Mouse (Mus musculus): Measurements from ENCODE around the gene Fam131a. TPM values are rescaled to one million over a fixed set of nuclear protein-coding genes. Genes with fewer than 3 reads are reported as not detected.
A peak's percentile ranks its signal among the peaks of the same experiment; 100 is the strongest.

Fam131a gene
- polyA plus RNA-seq, 1 experiment from 2014 or later, result 8.7 TPM

GRCm38 (mm10) chr16:20735651-20736050 is 42.6 kb downstream of the Fam131a start:
- ATAC-seq (replicated peaks; ENCODE audit: low FRiP score, low TSS enrichment, low read depth), result no peak
- DNase-seq (ENCODE audit: low spot score), result no peak
- no peaks in the 10 kb centered on the region for H3K9me3 ChIP-seq (ENCODE audit: control insufficient read depth, low read length)
- H3K4me1 ChIP-seq (replicated peaks; ENCODE audit: control insufficient read depth, insufficient read depth, low read length), result peaks cover 14% of the 10 kb centered on the region
- no peak overlapping the region for H3K4me2 ChIP-seq (ENCODE audit: low read length)
- no peak overlapping the region for H3K27ac ChIP-seq (ENCODE audit: low read depth)
- H3K36me3 ChIP-seq (ENCODE audit: control insufficient read depth, insufficient read depth, low read length), result no peaks in the 10 kb centered on the region
- H3K4me3 ChIP-seq (ENCODE audit: low read depth, low read length), result no peak overlapping the region
- 78% methylated on average over 5 of the region's 5 CpGs for WGBS
- H3K27me3 ChIP-seq (replicated peaks; ENCODE audit: control insufficient read depth, insufficient read depth, low read length), result peaks cover 22% of the 10 kb centered on the region
- no peak overlapping the region for H3K9ac ChIP-seq (ENCODE audit: low read length)

DNA sequence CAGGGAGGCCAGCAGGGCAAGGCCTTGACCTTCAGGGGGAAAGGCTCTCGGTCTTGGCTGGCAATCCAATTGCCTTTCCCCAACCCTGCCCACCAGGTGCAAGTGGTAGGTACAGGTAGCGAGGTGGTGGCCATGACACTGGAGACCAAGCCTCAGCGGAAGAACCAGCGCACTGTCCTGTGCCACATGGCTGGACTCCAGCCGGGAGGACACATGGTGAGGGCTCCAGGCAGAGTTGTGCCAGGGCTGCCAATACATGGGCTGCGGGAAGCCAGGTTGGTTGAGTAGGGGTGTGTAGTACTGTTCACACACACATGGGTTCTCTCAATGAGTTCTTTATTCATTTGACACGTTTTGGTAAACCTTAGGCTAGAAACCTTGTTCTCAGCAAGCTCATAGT is 43.1 kb downstream of the Fam131a start:
- no peak for DNase-seq (ENCODE audit: low spot score)
- no peak for ATAC-seq (replicated peaks; ENCODE audit: low FRiP score, low TSS enrichment, low read depth)
- no peak overlapping the region for H3K4me2 ChIP-seq (ENCODE audit: low read length)
- peaks cover 22% of the 10 kb centered on the region for H3K27me3 ChIP-seq (replicated peaks; ENCODE audit: control insufficient read depth, insufficient read depth, low read length)
- H3K9me3 ChIP-seq (ENCODE audit: control insufficient read depth, low read length), result no peaks in the 10 kb centered on the region
- WGBS, result 90% methylated on average over 7 of the region's 7 CpGs
- H3K36me3 ChIP-seq (ENCODE audit: control insufficient read depth, insufficient read depth, low read length), result no peaks in the 10 kb centered on the region
- no peak overlapping the region for H3K27ac ChIP-seq (ENCODE audit: low read depth)
- no peak overlapping the region for H3K9ac ChIP-seq (ENCODE audit: low read length)
- no peak overlapping the region for H3K4me3 ChIP-seq (ENCODE audit: low read depth, low read length)
- H3K4me1 ChIP-seq (replicated peaks; ENCODE audit: control insufficient read depth, insufficient read depth, low read length), result peaks cover 14% of the 10 kb centered on the region

DNA sequence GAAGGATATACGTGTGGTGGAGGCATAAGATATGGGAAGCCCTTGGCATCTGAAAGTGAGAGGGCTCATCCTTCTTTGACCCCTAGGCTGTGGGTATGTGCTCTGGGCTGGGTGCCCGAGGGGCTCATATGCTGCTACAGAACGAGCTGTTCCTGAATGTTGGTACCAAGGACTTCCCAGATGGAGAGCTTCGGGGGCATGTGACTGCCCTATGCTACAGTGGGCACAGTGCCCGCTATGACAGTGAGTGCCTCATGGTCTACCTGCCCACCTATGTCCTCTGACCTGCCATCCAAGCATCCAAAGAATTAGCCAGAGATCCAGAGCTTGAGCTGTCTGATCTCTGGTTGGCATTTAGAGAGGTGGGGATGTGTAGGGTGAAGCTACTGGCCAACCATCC is 43.8 kb downstream of the Fam131a start:
- peaks cover 22% of the 10 kb centered on the region for H3K27me3 ChIP-seq (replicated peaks; ENCODE audit: control insufficient read depth, insufficient read depth, low read length)
- ATAC-seq (replicated peaks; ENCODE audit: low FRiP score, low TSS enrichment, low read depth) (no peak), DNase-seq (ENCODE audit: low spot score) (no peak)
- no peaks in the 10 kb centered on the region for H3K9me3 ChIP-seq (ENCODE audit: control insufficient read depth, low read length)
- H3K4me3 ChIP-seq (ENCODE audit: low read depth, low read length), result no peak overlapping the region
- no peaks in the 10 kb centered on the region for H3K36me3 ChIP-seq (ENCODE audit: control insufficient read depth, insufficient read depth, low read length)
- H3K4me1 ChIP-seq (replicated peaks; ENCODE audit: control insufficient read depth, insufficient read depth, low read length), result peaks cover 14% of the 10 kb centered on the region
- no peak overlapping the region for H3K9ac ChIP-seq (ENCODE audit: low read length)
- no peak overlapping the region for H3K4me2 ChIP-seq (ENCODE audit: low read length)
- 88% methylated on average over 5 of the region's 5 CpGs for WGBS
- H3K27ac ChIP-seq (ENCODE audit: low read depth), result no peak overlapping the region

GRCm38 (mm10) chr16:20739845-20740244 is 46.8 kb downstream of the Fam131a start:
- Histone ChIP-seq H3K27ac (ENCODE audit: low read depth) (no peak overlapping the region), H3K9me3 (ENCODE audit: control insufficient read depth, low read length) (no peaks in the 10 kb centered on the region), H3K9ac (ENCODE audit: low read length) (no peak overlapping the region), H3K4me2 (ENCODE audit: low read length) (no peak overlapping the region), H3K4me3 (ENCODE audit: low read depth, low read length) (no peak overlapping the region), H3K4me1 (replicated peaks; ENCODE audit: control insufficient read depth, insufficient read depth, low read length) (no peaks in the 10 kb centered on the region), H3K27me3 (replicated peaks; ENCODE audit: control insufficient read depth, insufficient read depth, low read length) (peaks cover 11% of the 10 kb centered on the region), H3K36me3 (ENCODE audit: control insufficient read depth, insufficient read depth, low read length) (no peaks in the 10 kb centered on the region)
- ATAC-seq (replicated peaks; ENCODE audit: low FRiP score, low TSS enrichment, low read depth) (no peak), DNase-seq (ENCODE audit: low spot score) (no peak)
- 92% methylated on average over 9 of the region's 9 CpGs for WGBS

DNA sequence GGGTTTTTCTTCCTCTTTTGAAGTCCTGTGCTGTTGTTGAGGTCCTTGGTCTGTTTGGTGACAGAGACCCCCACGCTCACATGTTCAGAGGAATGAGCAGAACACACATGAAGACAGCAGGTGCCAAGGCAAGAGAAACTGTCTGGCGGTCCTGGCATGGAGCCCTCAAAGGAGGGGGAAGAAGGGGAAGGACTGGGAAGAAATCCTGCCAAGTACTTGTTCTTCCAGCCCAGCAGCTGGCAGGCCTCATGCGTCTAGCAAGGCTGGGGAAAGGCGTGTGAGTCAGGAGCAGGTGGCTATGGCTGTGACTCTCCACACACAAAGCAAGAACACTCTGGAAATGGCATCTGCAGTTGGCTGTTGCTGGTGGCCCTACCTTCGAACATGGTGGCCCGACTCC is 53.6 kb downstream of the Fam131a start:
- Histone ChIP-seq H3K27ac (ENCODE audit: low read depth) (no peak overlapping the region), H3K9me3 (ENCODE audit: control insufficient read depth, low read length) (no peaks in the 10 kb centered on the region), H3K4me2 (ENCODE audit: low read length) (no peak overlapping the region), H3K4me1 (replicated peaks; ENCODE audit: control insufficient read depth, insufficient read depth, low read length) (no peaks in the 10 kb centered on the region), H3K27me3 (replicated peaks; ENCODE audit: control insufficient read depth, insufficient read depth, low read length) (no peaks in the 10 kb centered on the region), H3K4me3 (ENCODE audit: low read depth, low read length) (no peak overlapping the region), H3K9ac (ENCODE audit: low read length) (no peak overlapping the region), H3K36me3 (ENCODE audit: control insufficient read depth, insufficient read depth, low read length) (no peaks in the 10 kb centered on the region)
- DNase-seq (ENCODE audit: low spot score) (peak; percentile 62), ATAC-seq (replicated peaks; ENCODE audit: low FRiP score, low TSS enrichment, low read depth) (no peak)
- WGBS, result 56% methylated on average over 6 of the region's 6 CpGs

DNA sequence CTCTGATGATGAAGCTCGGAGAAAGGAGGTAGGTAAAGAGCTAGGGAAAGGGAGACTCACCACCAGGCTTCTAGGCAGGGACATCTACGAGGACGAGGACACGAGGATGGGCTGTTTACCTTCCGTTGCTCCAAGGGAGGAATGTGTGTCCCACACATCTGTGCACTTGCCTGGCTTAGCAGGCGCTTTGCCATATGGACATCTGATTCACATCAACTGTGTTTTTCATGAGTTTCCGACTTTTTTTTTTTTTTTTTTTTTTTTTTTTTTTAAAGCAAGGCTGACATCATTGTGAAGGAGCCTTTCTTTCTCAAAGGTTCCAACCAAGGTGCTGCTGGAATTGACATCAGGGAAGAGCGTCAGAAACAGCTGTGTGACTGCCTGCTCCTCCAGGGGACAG is 57.5 kb downstream of the Fam131a start:
- Histone ChIP-seq H3K9ac (ENCODE audit: low read length) (no peak overlapping the region), H3K4me2 (ENCODE audit: low read length) (no peak overlapping the region), H3K36me3 (ENCODE audit: control insufficient read depth, insufficient read depth, low read length) (no peaks in the 10 kb centered on the region), H3K9me3 (ENCODE audit: control insufficient read depth, low read length) (no peaks in the 10 kb centered on the region), H3K27me3 (replicated peaks; ENCODE audit: control insufficient read depth, insufficient read depth, low read length) (no peaks in the 10 kb centered on the region), H3K4me1 (replicated peaks; ENCODE audit: control insufficient read depth, insufficient read depth, low read length) (no peaks in the 10 kb centered on the region), H3K4me3 (ENCODE audit: low read depth, low read length) (no peak overlapping the region), H3K27ac (ENCODE audit: low read depth) (no peak overlapping the region)
- 35% methylated on average over 8 of the region's 8 CpGs for WGBS
- DNase-seq (ENCODE audit: low spot score) (no peak), ATAC-seq (replicated peaks; ENCODE audit: low FRiP score, low TSS enrichment, low read depth) (no peak)

Other genes with a start within 250 kb of the Fam131a start
- 98.9 and 99.8 TPM in 2 replicates for gene Eif2b5, start 194.4 kb upstream of the Fam131a start, polyA plus RNA-seq (2014; fragmentation: Nextera tagmentation; extraction: Ambion mirVana)
- 24.6 and 26.1 TPM in 2 replicates for gene Dvl3, start 176.3 kb upstream of the Fam131a start, polyA plus RNA-seq (2014; fragmentation: Nextera tagmentation; extraction: Ambion mirVana)
- 630 and 682 TPM in 2 replicates for gene Ap2m1, start 157.8 kb upstream of the Fam131a start, polyA plus RNA-seq (2014; fragmentation: Nextera tagmentation; extraction: Ambion mirVana)
- 47.9 and 55.5 TPM in 2 replicates for gene Abcf3, start 144.7 kb upstream of the Fam131a start, polyA plus RNA-seq (2014; fragmentation: Nextera tagmentation; extraction: Ambion mirVana)
- 5.3 and 6.2 TPM in 2 replicates for gene Vwa5b2, start 103.8 kb upstream of the Fam131a start, polyA plus RNA-seq (2014; fragmentation: Nextera tagmentation; extraction: Ambion mirVana)
- gene Eef1akmt4, start 81.6 kb upstream of the Fam131a start, polyA plus RNA-seq (2014; fragmentation: Nextera tagmentation; extraction: Ambion mirVana), result 42.3 and 43.7 TPM in 2 replicates
- not detected in 2 replicates for gene Gm49333, start 81.6 kb upstream of the Fam131a start, polyA plus RNA-seq (2014; fragmentation: Nextera tagmentation; extraction: Ambion mirVana)
- 51.3 and 53.6 TPM in 2 replicates for gene Alg3, start 81.5 kb upstream of the Fam131a start, polyA plus RNA-seq (2014; fragmentation: Nextera tagmentation; extraction: Ambion mirVana)
- 1.6 and 1.7 TPM in 2 replicates for gene Camk2n2, start 72.0 kb upstream of the Fam131a start, polyA plus RNA-seq (2014; fragmentation: Nextera tagmentation; extraction: Ambion mirVana)
- gene Ece2, start 63.4 kb upstream of the Fam131a start, polyA plus RNA-seq (2014; fragmentation: Nextera tagmentation; extraction: Ambion mirVana), result 1.0 and 1.2 TPM in 2 replicates
- gene Psmd2, start 41.6 kb upstream of the Fam131a start, polyA plus RNA-seq (2014; fragmentation: Nextera tagmentation; extraction: Ambion mirVana), result 291 and 321 TPM in 2 replicates
- 157 and 171 TPM in 2 replicates for gene Eif4g1, start 24.9 kb upstream of the Fam131a start, polyA plus RNA-seq (2014; fragmentation: Nextera tagmentation; extraction: Ambion mirVana)
- gene Polr2h, start 24.4 kb downstream of the Fam131a start, polyA plus RNA-seq (2014; fragmentation: Nextera tagmentation; extraction: Ambion mirVana), result 125 and 133 TPM in 2 replicates
- 15.1 and 15.9 TPM in 2 replicates for gene Clcn2, start 24.5 kb downstream of the Fam131a start, polyA plus RNA-seq (2014; fragmentation: Nextera tagmentation; extraction: Ambion mirVana)
- gene Chrd, start 39.9 kb downstream of the Fam131a start, polyA plus RNA-seq (2014; fragmentation: Nextera tagmentation; extraction: Ambion mirVana), result 3.7 and 4.2 TPM in 2 replicates
- 1.2 and 1.6 TPM in 2 replicates for gene Thpo, start 41.3 kb downstream of the Fam131a start, polyA plus RNA-seq (2014; fragmentation: Nextera tagmentation; extraction: Ambion mirVana)

Measured in intestine, embryonic 14.5 days (tissue).